Mouse (Mus musculus) adrenal gland, postnatal 10 days (tissue): ENCODE data around the gene Olfr492. TPM values are rescaled to one million over a fixed set of nuclear protein-coding genes. Genes with fewer than 3 reads are reported as not detected.

Experiments used
- DNase-seq: peaks from one replicate; pipeline ENCODE4 v3.0.0; 2021; ENCODE audit warnings: mixed read lengths
- long read RNA-seq, 2 experiments: library from polyadenylated mRNA; stranded (forward); transcript quantifications; one replicate each; pipeline ENCODE4 v2.0.0; 2021
- total RNA-seq, 2 experiments: library from RNA; stranded (reverse); gene quantifications; 2 replicates each; pipeline ENCODE4 v1.2.3; 2021

Gene Olfr492
- total RNA-seq, result not detected
- long read RNA-seq, experiment 1, result 0 reads
- long read RNA-seq, experiment 2, result 0 reads

DNA sequence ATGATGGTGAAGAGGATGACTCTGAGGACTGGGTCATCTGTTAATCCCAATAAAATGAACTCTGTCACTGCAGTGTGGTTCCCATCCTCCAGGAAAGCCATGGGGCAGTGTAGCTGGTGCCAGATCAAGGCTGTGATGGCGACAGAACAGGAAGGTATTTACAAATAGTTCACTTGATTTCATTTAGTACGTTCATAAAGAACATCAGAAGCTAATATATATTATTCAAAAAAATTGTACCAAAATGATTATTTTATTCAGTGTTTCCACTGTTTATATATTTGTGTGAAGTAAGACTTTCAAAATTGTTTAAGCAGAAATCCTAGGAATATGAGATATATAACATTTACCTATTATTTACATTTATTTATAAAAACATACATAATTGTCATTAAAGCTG is at the start of gene Olfr492:
Gene Olfr492 (minus strand): TSS at position 101 of the 400 bp plus-strand sequence.
- DNase-seq, result no peak

DNA sequence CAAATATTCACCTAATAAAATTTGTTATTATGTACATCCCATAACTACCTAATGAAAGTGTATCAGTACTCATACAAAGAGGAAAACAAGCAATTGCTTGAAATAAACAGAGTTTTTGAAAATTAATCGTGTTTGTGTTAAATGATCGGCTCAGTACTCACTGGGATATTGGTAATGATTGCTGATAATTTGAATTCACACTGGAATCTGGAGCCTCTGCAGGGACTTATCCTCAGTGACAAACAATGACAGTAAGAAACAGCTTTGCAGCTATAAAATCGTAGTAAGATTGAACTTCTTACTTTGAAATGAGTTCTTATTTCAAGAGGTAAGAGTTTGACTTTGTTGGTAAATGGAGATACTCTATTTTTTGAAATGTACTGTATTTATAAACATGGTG is 41.6 kb upstream of the Olfr492 start, which contains the start of gene Olfr494:
Gene Olfr494 (plus strand): TSS at position 301 of the 400 bp plus-strand sequence.
- DNase-seq, result no peak

DNA sequence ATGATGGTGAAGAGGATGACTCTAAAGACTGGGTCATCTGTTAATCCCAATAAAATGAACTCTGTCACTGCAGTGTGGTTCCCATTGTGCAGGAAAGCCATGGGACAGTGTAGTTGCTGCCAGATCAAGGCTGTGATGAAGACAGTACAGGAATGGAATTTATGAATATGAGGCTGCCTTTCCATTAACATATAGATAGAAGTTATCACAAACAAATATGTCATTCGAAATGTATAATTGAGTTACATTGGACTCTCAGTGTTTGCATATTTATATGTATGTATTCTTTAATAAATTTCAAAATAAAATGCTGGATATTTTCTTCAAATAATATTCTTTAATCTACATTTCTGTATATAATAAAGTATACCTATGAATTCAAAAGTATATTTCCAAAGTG is 23.4 kb upstream of the Olfr492 start, which contains the start of gene Olfr493:
Gene Olfr493 (minus strand): TSS at position 101 of the 400 bp plus-strand sequence.
- DNase-seq, result no peak

DNA sequence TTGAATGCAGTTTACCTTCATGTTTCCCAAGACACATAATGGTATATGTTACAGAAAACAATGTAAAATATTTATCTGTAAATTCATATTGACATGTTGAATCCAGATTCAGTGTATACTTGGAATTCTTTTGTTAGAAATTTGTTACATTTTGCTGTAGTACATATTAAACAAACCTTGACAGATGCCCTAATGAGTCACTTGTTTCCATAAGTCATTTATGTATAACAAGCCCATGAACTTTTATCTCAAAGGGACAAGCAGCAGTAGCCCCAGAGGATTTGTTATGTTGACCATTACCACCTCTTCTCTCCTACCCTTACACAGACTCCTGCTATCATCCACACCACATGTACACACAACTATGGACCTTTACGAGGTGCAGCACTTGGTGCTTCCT is 10.3 kb downstream of the Olfr492 start, which contains the start of gene Olfr491:
Gene Olfr491 (plus strand): TSS at position 301 of the 400 bp plus-strand sequence.
- no peak for DNase-seq

DNA sequence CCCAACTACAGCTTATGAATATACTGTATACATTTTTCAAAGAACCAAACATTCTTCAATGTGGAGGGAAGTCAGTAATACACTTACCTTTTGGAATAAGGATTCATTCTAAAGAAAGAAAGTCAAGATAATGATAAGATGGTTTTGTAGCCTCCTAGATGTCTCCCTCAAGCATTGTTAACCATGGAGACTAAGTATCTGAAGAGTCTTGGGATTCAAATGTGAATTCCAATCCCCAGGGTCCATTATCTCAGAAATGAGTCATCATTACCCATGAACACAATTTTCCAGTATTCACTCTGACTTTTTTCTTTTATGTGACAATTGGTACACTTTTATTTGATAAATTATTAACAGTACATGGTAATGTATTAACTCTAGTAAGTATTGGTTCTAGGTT is 34.6 kb downstream of the Olfr492 start, which contains the start of gene Olfr490:
Gene Olfr490 (minus strand): TSS at position 101 of the 400 bp plus-strand sequence.
- no peak for DNase-seq

Other genes with a start within 250 kb of the Olfr492 start
- not detected for gene Olfr481, start 243.8 kb downstream of the Olfr492 start, total RNA-seq
- 1 to 10 TPM; 1.7 TPM for gene Olfr482, start 226.1 kb downstream of the Olfr492 start, total RNA-seq
- not detected for gene Olfr483, start 222.8 kb downstream of the Olfr492 start, total RNA-seq
- not detected for gene Olfr484, start 196.2 kb downstream of the Olfr492 start, total RNA-seq
- gene Olfr485, start 163.8 kb downstream of the Olfr492 start, total RNA-seq, result not detected
- gene Olfr486, start 150.9 kb downstream of the Olfr492 start, total RNA-seq, result not detected
- gene Olfr487, start 109.0 kb downstream of the Olfr492 start, total RNA-seq, result not detected
- gene Olfr488, start 65.3 kb downstream of the Olfr492 start, total RNA-seq, result not detected
- gene Olfr490, start 34.7 kb downstream of the Olfr492 start, total RNA-seq, result not detected
- not detected for gene Olfr491, start 10.2 kb downstream of the Olfr492 start, total RNA-seq
- not detected for gene Olfr493, start 23.3 kb upstream of the Olfr492 start, total RNA-seq
- not detected for gene Olfr494, start 41.7 kb upstream of the Olfr492 start, total RNA-seq
- not detected for gene Olfr495, start 69.5 kb upstream of the Olfr492 start, total RNA-seq
- not detected for gene Olfr497, start 96.7 kb upstream of the Olfr492 start, total RNA-seq
- not detected for gene Olfr498, start 141.7 kb upstream of the Olfr492 start, total RNA-seq
- not detected for gene Olfr502, start 201.4 kb upstream of the Olfr492 start, total RNA-seq
- not detected for gene Olfr503, start 220.9 kb upstream of the Olfr492 start, total RNA-seq
- gene Olfr504, start 242.1 kb upstream of the Olfr492 start, total RNA-seq, result not detected